Mouse (Mus musculus) intestine, embryonic 16.5 days (tissue): ENCODE measurements at regions not wholly inside any gene's neighbourhood (a gene's known extent, or its start where the extent isn't known, plus 50 kb on each side); places are given as distances from the start of the nearest gene placed in this dataset.

Source experiments
- ATAC-seq: fragments of 200-750 bp; cut with Nextera tagmentation; 2 replicates; pipeline ENCODE4 v1.8.0; 2017; ENCODE audit warnings: moderate TSS enrichment, moderate library complexity
- H3K27ac ChIP-seq: fragments of 300-500 bp; sonication (generic); 2 replicates; pipeline ENCODE4 v1.5.1; 2014; ENCODE audit warnings: mild to moderate bottlenecking, low read length
- H3K27me3 ChIP-seq: fragments of 300-500 bp; sonication (generic); replicated peaks from 2 replicates; pipeline ENCODE4 v1.6.1; 2014; ENCODE audit warnings: low read length, control low read depth, mixed read lengths; ENCODE audit not compliant: control insufficient read depth, insufficient read depth
- H3K36me3 ChIP-seq: fragments of 300-500 bp; sonication (generic); 2 replicates; pipeline ENCODE4 v1.6.1; 2014; ENCODE audit warnings: low read length, control low read depth; ENCODE audit not compliant: control insufficient read depth, insufficient read depth
- H3K4me1 ChIP-seq: fragments of 300-500 bp; sonication (generic); 2 replicates; pipeline ENCODE4 v1.6.1; 2014; ENCODE audit warnings: low read length, control low read depth, mixed read lengths; ENCODE audit not compliant: control insufficient read depth, insufficient read depth
- H3K4me2 ChIP-seq: fragments of 300-500 bp; sonication (generic); 2 replicates; pipeline ENCODE4 v1.6.1; 2014; ENCODE audit warnings: low read depth, low read length, control low read depth
- H3K4me3 ChIP-seq: fragments of 300-500 bp; sonication (generic); 2 replicates; pipeline ENCODE4 v1.5.1; 2014; ENCODE audit warnings: mild to moderate bottlenecking, low read length
- H3K9ac ChIP-seq: fragments of 300-500 bp; sonication (generic); 2 replicates; pipeline ENCODE4 v1.6.1; 2014; ENCODE audit warnings: low read depth, low read length
- H3K9me3 ChIP-seq: fragments of 300-500 bp; sonication (generic); 2 replicates; pipeline ENCODE4 v1.6.1; 2016; ENCODE audit warnings: low read length, control low read depth; ENCODE audit not compliant: control insufficient read depth
- WGBS: fragments of 180-500 bp; shearing (Covaris S2); extraction: QIAGEN DNeasy Blood & Tissue Kit; methylation state at CpG from one replicate; pipeline ENCODE4 v1.1.7; 2014; 5-methylcytosine and 5-hydroxymethylcytosine counted together

- ATAC-seq, result no peak
- Histone ChIP-seq H3K4me2 (no peak overlapping the region), H3K4me1 (no peaks in the 10 kb centered on the region), H3K36me3 (no peaks in the 10 kb centered on the region), H3K4me3 (no peak overlapping the region), H3K9ac (no peak overlapping the region), H3K27me3 (no peaks in the 10 kb centered on the region; the same call in 1 of the 2 replicates), H3K9me3 (no peaks in the 10 kb centered on the region), H3K27ac (no peak overlapping the region)
- 88% methylated on average over 2 of the region's 2 CpGs for WGBS
Measured at GRCm38 (mm10) chr7:116816494-116816893, 312.3 kb downstream of the Nucb2 start.

GRCm38 (mm10) chr7:116817991-116818390 lies 313.8 kb downstream of the Nucb2 start:
- Histone ChIP-seq H3K27me3 (no peaks in the 10 kb centered on the region; the same call in 1 of the 2 replicates), H3K4me3 (no peak overlapping the region), H3K9ac (no peak overlapping the region), H3K4me2 (no peak overlapping the region), H3K27ac (no peak overlapping the region), H3K36me3 (no peaks in the 10 kb centered on the region), H3K4me1 (no peaks in the 10 kb centered on the region), H3K9me3 (no peaks in the 10 kb centered on the region)
- ATAC-seq, result no peak
- 72% methylated on average over 7 of the region's 7 CpGs for WGBS

DNA sequence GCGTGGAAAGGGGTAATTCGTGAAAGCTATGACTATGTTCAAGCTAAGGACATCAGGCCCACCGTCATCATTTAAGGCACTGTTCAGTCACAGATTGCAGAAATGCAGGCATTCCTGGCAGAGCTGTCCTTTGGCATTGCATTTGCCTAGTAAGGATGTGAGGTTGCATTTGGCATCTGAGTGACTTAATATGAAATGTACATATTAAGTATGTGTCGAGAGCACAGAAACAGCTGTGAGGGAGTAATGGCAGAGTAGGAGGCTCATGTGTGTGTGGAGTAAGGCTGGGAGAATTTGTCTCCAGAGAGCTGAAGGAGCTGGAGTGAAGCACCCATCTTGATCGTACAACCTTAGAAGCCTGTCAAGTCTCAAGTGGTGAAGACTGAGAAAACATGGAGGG lies 316.4 kb downstream of the Nucb2 start:
- Histone ChIP-seq H3K27ac (no peak overlapping the region), H3K9ac (no peak overlapping the region), H3K4me2 (no peak overlapping the region), H3K27me3 (no peaks in the 10 kb centered on the region; the same call in 1 of the 2 replicates), H3K9me3 (no peaks in the 10 kb centered on the region), H3K4me3 (no peak overlapping the region), H3K36me3 (no peaks in the 10 kb centered on the region), H3K4me1 (no peaks in the 10 kb centered on the region)
- WGBS, result 86% methylated on average over 5 of the region's 5 CpGs
- no peak for ATAC-seq

GRCm38 (mm10) chr7:116842894-116843293 lies 338.7 kb downstream of the Nucb2 start:
- Histone ChIP-seq H3K9me3 (no peaks in the 10 kb centered on the region), H3K4me1 (no peaks in the 10 kb centered on the region), H3K27ac (no peak overlapping the region), H3K27me3 (no peaks in the 10 kb centered on the region), H3K4me3 (no peak overlapping the region), H3K36me3 (no peaks in the 10 kb centered on the region), H3K4me2 (no peak overlapping the region), H3K9ac (no peak overlapping the region)
- ATAC-seq, result no peak
- 42% methylated on average over 3 of the region's 3 CpGs for WGBS

- WGBS, result 83% methylated on average over 17 of the region's 17 CpGs
- H3K27ac ChIP-seq, result no peak overlapping the region
- H3K9ac ChIP-seq, result no peak overlapping the region
- no peak overlapping the region for H3K4me2 ChIP-seq
- H3K36me3 ChIP-seq, result no peaks in the 10 kb centered on the region
- no peaks in the 10 kb centered on the region for H3K27me3 ChIP-seq
- no peak overlapping the region for H3K4me3 ChIP-seq
- no peaks in the 10 kb centered on the region for H3K4me1 ChIP-seq
- no peak for ATAC-seq
- no peaks in the 10 kb centered on the region for H3K9me3 ChIP-seq
Measured at GRCm38 (mm10) chr7:116847846-116848730, 343.9 kb downstream of the Nucb2 start.

DNA sequence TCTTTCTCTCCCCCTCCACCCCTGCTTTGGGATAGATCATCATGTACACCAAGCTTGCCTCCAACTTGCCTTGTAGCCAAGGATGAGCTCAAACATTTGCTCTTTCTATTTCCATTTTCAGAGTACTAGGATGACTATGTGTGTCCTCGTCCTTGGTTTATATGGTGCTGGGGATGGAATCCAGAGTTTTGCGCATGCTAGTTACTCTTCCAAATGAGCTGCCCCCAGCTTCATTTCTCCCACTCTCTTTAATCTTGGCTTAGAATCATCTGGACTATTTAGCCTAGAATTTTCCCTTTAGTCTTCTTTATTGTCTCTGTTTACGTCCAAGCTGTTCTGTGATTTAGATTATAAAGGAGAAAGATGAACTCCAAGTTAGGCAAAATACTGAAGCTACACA lies 349.2 kb downstream of the Nucb2 start:
- WGBS, result 81% methylated on average over 3 of the region's 3 CpGs
- H3K27ac ChIP-seq, result no peak overlapping the region
- no peaks in the 10 kb centered on the region for H3K9me3 ChIP-seq
- H3K4me2 ChIP-seq, result no peak overlapping the region
- H3K27me3 ChIP-seq, result no peaks in the 10 kb centered on the region
- no peaks in the 10 kb centered on the region for H3K4me1 ChIP-seq
- no peak overlapping the region for H3K4me3 ChIP-seq
- ATAC-seq, result no peak
- no peaks in the 10 kb centered on the region for H3K36me3 ChIP-seq
- H3K9ac ChIP-seq, result no peak overlapping the region

DNA sequence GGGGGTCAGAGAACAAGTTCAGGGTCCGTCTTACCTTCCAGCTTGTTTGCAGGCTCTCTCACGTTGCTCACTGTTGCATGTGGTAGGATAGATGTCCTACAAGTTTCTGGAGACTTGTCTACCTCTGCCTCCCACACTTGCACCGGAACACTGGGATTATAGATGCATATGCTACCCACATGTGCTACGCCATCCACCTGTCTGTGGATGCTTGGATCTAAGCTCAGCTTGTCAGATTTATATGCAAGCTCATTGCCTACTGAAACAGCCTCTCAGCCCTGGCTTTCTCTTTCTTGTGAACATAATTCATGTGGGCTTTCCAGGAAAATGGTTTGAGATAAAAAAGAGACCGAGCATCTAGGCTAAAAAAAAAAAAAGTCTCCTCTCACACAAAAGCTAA lies 353.0 kb downstream of the Nucb2 start:
- H3K9me3 ChIP-seq, result no peaks in the 10 kb centered on the region
- H3K4me2 ChIP-seq, result no peak overlapping the region
- no peak overlapping the region for H3K4me3 ChIP-seq
- no peaks in the 10 kb centered on the region for H3K36me3 ChIP-seq
- no peak for ATAC-seq
- no peaks in the 10 kb centered on the region for H3K27me3 ChIP-seq
- 72% methylated on average over 5 of the region's 5 CpGs for WGBS
- H3K4me1 ChIP-seq, result no peaks in the 10 kb centered on the region
- H3K9ac ChIP-seq, result no peak overlapping the region
- no peak overlapping the region for H3K27ac ChIP-seq

- Histone ChIP-seq H3K36me3 (no peaks in the 10 kb centered on the region), H3K9ac (no peak overlapping the region), H3K4me1 (no peaks in the 10 kb centered on the region), H3K4me3 (no peak overlapping the region), H3K9me3 (no peaks in the 10 kb centered on the region), H3K4me2 (no peak overlapping the region), H3K27me3 (no peaks in the 10 kb centered on the region), H3K27ac (no peak overlapping the region)
- no peak for ATAC-seq
- 67% methylated on average over 4 of the region's 4 CpGs for WGBS
Measured at GRCm38 (mm10) chr7:116857744-116858143, 353.6 kb downstream of the Nucb2 start.

- Histone ChIP-seq H3K27me3 (no peaks in the 10 kb centered on the region), H3K36me3 (no peaks in the 10 kb centered on the region), H3K27ac (no peak overlapping the region), H3K4me1 (no peaks in the 10 kb centered on the region), H3K9ac (no peak overlapping the region), H3K4me3 (no peak overlapping the region), H3K9me3 (no peaks in the 10 kb centered on the region), H3K4me2 (no peak overlapping the region)
- 39% methylated on average over 5 of the region's 5 CpGs for WGBS
- no peak for ATAC-seq
Measured at GRCm38 (mm10) chr7:116882268-116882964, 378.2 kb downstream of the Nucb2 start.
